Mouse (Mus musculus): ENCODE results near the gene Atrnl1.

DNA sequence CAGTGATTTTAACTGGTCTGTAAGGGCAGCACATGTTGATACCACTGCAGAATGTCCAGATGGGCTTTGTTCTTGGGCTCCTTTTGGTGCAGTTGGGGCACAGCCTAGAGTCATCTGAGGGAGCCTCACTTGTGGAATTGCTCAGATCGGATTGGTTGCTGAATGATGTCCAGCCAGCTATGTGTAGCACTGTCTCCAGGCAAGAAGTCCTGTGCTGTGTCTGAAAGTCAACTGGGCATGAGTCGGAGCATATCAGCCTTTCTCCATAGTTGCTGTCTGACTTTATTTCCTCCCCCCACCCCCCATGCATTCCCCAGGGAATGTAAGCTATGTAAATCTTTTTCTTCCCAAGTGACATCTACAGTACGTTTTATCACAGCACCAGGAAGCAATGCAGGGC is 278.9 kb downstream of the Atrnl1 start:
- TF ChIP-seq POLR2A (IDR thresholded peaks at IDR 0.05; ENCODE audit: low read depth, low read length) (no peak), CTCF (IDR thresholded peaks at IDR 0.05; ENCODE audit: extremely low read depth, insufficient read depth, insufficient read length, insufficient replicate concordance) (no peak)
